Mouse (Mus musculus) testis, postnatal 14 days (tissue): ENCODE measurements around the gene Capg.

Experiments
- DNase-seq: peaks from one replicate; pipeline ENCODE4 v3.0.0; 2021; ENCODE audit warnings: low spot score

Gene Capg

GRCm38 (mm10) chr6:72607676-72608075 lies 63.5 kb downstream of the Capg start:
- DNase-seq, result no peak

DNA sequence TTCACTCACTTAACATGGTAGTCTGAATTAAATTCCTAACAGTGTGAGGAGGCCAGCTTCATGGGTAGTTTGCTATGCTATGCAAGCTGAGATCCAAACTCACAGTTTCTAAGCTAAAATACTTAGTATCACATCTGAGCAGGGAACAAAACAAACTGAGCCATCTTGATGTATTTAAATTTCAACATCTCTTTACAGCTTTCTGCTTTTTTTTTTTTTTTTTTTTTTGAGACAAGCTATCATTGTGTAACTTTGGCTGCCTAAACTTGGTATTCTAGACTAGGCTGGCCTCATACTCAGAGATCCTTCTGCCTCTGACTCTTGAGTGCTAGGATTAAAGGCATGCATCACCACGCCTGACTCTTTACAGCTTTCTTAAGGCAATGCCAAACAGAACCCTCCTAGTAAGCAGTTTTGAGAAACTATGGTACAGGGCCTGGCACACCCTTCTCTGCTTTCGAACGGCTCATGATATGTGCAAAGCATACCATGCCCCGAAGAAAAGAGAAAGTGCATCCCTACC lies 64.5 kb downstream of the Capg start:
- DNase-seq, result no peak

- DNase-seq, result no peak
Observed at GRCm38 (mm10) chr6:72610261-72610660, 66.1 kb downstream of the Capg start.
